ENCODE assay signal across 7 mouse cellular contexts in genomic region chr17:81621188-81621644, GRCm38 (mm10).
DNase-seq lines count a peak whose midpoint lies in the region; ATAC-seq and TF ChIP-seq lines count a peak whose summit lies in the region.

No protein-coding gene starts in this region.

- H3K4me1 ChIP-seq in cerebellum, adult 2 months (ENCODE audit: control insufficient read depth, insufficient read depth, low read length): peaks cover 6% of the 10 kb centered on the region; the same call in 1 of the 2 replicates
- peaks cover 10% of the 10 kb centered on the region for H3K4me1 ChIP-seq in lung, embryonic 16.5 days (replicated peaks; ENCODE audit: control insufficient read depth, insufficient read depth, low read length)

- no peak overlapping the region for H3K4me2 ChIP-seq in lung, embryonic 16.5 days (ENCODE audit: low read depth, low read length)

- H3K36me3 ChIP-seq in lung, embryonic 16.5 days (ENCODE audit: control insufficient read depth, insufficient read depth, low read length): no peaks in the 10 kb centered on the region; the same call in 1 of the 2 replicates

- 22% methylated on average over 2 of the region's 2 CpGs for WGBS in cerebellum, adult 2 months
- WGBS in lung, embryonic 16.5 days: 38% methylated on average over 2 of the region's 2 CpGs

- H3K27me3 ChIP-seq in cerebellum, adult 2 months (ENCODE audit: control insufficient read depth, insufficient read depth, low read length): no peaks in the 10 kb centered on the region
- no peaks in the 10 kb centered on the region for H3K27me3 ChIP-seq in lung, embryonic 16.5 days (ENCODE audit: control insufficient read depth, insufficient read depth, low read depth, low read length)

- peak; percentile 65; the same call in 1 of the 2 replicates for ATAC-seq in lung, embryonic 16.5 days (ENCODE audit: low read depth)

- peak overlapping the region; percentile 73 for H3K27ac ChIP-seq in cerebellum, adult 2 months (ENCODE audit: insufficient read depth, low read length)
- H3K27ac ChIP-seq in lung, embryonic 16.5 days (ENCODE audit: low read length): no peak overlapping the region

- TF ChIP-seq CTCF in cerebellum, adult 2 months (IDR thresholded peaks at IDR 0.05; ENCODE audit: borderline replicate concordance, insufficient read depth, low read depth, low read length): no peak

- no peak for TF ChIP-seq POLR2A in cerebellum, adult 2 months (IDR thresholded peaks at IDR 0.05; ENCODE audit: borderline replicate concordance, insufficient read depth, low read length)

- no peak overlapping the region for H3K9ac ChIP-seq in lung, embryonic 16.5 days (ENCODE audit: low read length)

- no peak overlapping the region for H3K4me3 ChIP-seq in cerebellum, adult 2 months (replicated peaks; ENCODE audit: insufficient read depth, low read depth, low read length)
- no peak overlapping the region for H3K4me3 ChIP-seq in lung, embryonic 16.5 days (ENCODE audit: low read length)

- no peaks in the 10 kb centered on the region for H3K9me3 ChIP-seq in lung, embryonic 16.5 days (ENCODE audit: control insufficient read depth, low read length)

- DNase-seq in layer of hippocampus, adult 18-20 months (ENCODE audit: low spot score in 2 of 2): peak; percentile 36
- no peak for DNase-seq in layer of hippocampus, postnatal 25 days (ENCODE audit: extremely low spot score in 1 of 2, low spot score in 1 of 2)
- peak; percentile 84 to 95 for DNase-seq in cerebellum, adult 2 months
- DNase-seq in gastrocnemius, postnatal 10 days: peak; percentile 12
- DNase-seq in adrenal gland, postnatal 14 days: no peak
- no peak for DNase-seq in urinary bladder, postnatal 10 days (ENCODE audit: low spot score)

Comparison
In these comparisons a context has a peak if more than half of its experiments do, and no peak if none do; other contexts are left out.
1. DNase-seq: peak in layer of hippocampus, adult 18-20 months (2 of 2), cerebellum, adult 2 months (2 of 2) and gastrocnemius, postnatal 10 days (single experiment); none in layer of hippocampus, postnatal 25 days (0 of 2), adrenal gland, postnatal 14 days (single experiment) and urinary bladder, postnatal 10 days (single experiment).